Mouse (Mus musculus): Measurements from ENCODE around the gene Prss35.

- TF ChIP-seq CTCF (conservative IDR thresholded peaks at IDR 0.05; ENCODE audit: insufficient read depth, insufficient read length, low read depth, low read length) (no peak), POLR2A (IDR thresholded peaks at IDR 0.05; ENCODE audit: low read depth, low read length) (no peak)
Observed at GRCm38 (mm10) chr9:86766991-86767390, 23.5 kb downstream of the Prss35 start.
